ENCODE assay signal across 9 mouse cellular contexts in the genomic region with DNA sequence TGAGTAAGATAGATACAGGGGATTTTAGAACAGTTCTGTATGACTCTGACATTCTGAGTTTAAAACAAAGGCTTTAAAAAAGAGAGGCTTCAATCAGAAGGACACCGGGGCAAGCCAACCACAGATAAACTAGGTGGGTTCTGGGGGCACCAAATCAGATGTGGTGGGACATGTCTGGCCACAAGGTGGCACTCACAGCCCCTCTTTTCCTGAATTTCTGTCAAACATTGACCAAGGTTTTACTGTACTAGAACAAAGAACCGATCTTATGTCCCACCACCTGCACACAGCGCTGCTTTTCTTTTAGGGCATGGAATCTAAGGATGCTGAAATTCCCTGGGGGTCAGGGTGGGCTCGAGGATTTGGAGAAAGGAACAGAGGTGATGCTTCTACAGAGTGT.
DNase-seq lines count a peak whose midpoint lies in the region; ATAC-seq lines count a peak whose summit lies in the region.
"Had no signal": no experiment of that assay in that cellular context is flagged by ENCODE, and none has a peak within 500 bp of the region (broad histone marks: within the 10 kb centered on the region; RNA-seq: fewer than 3 reads in every experiment).

No protein-coding gene starts in this region.

- no peak overlapping the region for H3K9ac ChIP-seq in midbrain, embryonic 16.5 days (ENCODE audit: low read depth, low read length)

- no peaks in the 10 kb centered on the region for H3K9me3 ChIP-seq in midbrain, embryonic 10.5 days (replicated peaks)
- no peaks in the 10 kb centered on the region for H3K9me3 ChIP-seq in midbrain, embryonic 16.5 days (replicated peaks; ENCODE audit: control insufficient read depth, low read length, poor library complexity, severe bottlenecking)

- H3K27me3 ChIP-seq in midbrain, embryonic 10.5 days (ENCODE audit: low read depth, poor library complexity, severe bottlenecking) = no peaks in the 10 kb centered on the region
- no peaks in the 10 kb centered on the region for H3K27me3 ChIP-seq in midbrain, embryonic 16.5 days (ENCODE audit: control insufficient read depth, insufficient read depth, low read depth, low read length)

- no peak overlapping the region for H3K27ac ChIP-seq in midbrain, embryonic 10.5 days (replicated peaks)
- no peak overlapping the region for H3K27ac ChIP-seq in midbrain, embryonic 16.5 days (ENCODE audit: low read length)
- H3K27ac ChIP-seq: macrophage had no signal

- 42% methylated on average over 4 of the region's 4 CpGs for WGBS in midbrain, embryonic 10.5 days
- WGBS in midbrain, embryonic 16.5 days = 32% methylated on average over 4 of the region's 4 CpGs

- DNase-seq in adrenal gland, adult (ENCODE audit: inconsistent age in 2 of 2, low spot score in 1 of 2) = peak; percentile 21 to 72
- DNase-seq in adrenal gland, postnatal 4 days (ENCODE audit: low spot score in 2 of 2) = no peak
- DNase-seq in midbrain, embryonic 10.5 days (ENCODE audit: low spot score) = peak; percentile 24
- peak; percentile 26 to 59 for DNase-seq in cerebellum, postnatal 4 days (ENCODE audit: low spot score in 2 of 2)
- peak; percentile 42 for DNase-seq in kidney, adult 9 months
- peak; percentile 66 for DNase-seq in lung, postnatal 14 days
- DNase-seq in thymus, postnatal 14 days = peak; percentile 37

- no peak overlapping the region for H3K4me2 ChIP-seq in midbrain, embryonic 16.5 days (ENCODE audit: low read length)

- H3K4me1 ChIP-seq in midbrain, embryonic 10.5 days = no peaks in the 10 kb centered on the region
- H3K4me1 ChIP-seq in midbrain, embryonic 16.5 days (ENCODE audit: control insufficient read depth, insufficient read depth, low read length) = no peaks in the 10 kb centered on the region

- no peaks in the 10 kb centered on the region for H3K36me3 ChIP-seq in midbrain, embryonic 10.5 days
- no peaks in the 10 kb centered on the region for H3K36me3 ChIP-seq in midbrain, embryonic 16.5 days (ENCODE audit: control insufficient read depth, insufficient read depth, low read length)

- no peak for ATAC-seq in midbrain, embryonic 16.5 days

- H3K4me3 ChIP-seq in midbrain, embryonic 10.5 days = no peak overlapping the region
- no peak overlapping the region for H3K4me3 ChIP-seq in midbrain, embryonic 16.5 days (ENCODE audit: low read depth, low read length)

Comparison
In these comparisons a context has a peak if more than half of its experiments do, and no peak if none do; other contexts are left out.
1. DNase-seq: peak in adrenal gland, adult (2 of 2), midbrain, embryonic 10.5 days (single experiment), cerebellum, postnatal 4 days (2 of 2), kidney, adult 9 months (single experiment), lung, postnatal 14 days (single experiment) and thymus, postnatal 14 days (single experiment); none in adrenal gland, postnatal 4 days (0 of 2).